Mouse (Mus musculus): ENCODE results near the gene Setdb2.

The Setdb2 gene

DNA sequence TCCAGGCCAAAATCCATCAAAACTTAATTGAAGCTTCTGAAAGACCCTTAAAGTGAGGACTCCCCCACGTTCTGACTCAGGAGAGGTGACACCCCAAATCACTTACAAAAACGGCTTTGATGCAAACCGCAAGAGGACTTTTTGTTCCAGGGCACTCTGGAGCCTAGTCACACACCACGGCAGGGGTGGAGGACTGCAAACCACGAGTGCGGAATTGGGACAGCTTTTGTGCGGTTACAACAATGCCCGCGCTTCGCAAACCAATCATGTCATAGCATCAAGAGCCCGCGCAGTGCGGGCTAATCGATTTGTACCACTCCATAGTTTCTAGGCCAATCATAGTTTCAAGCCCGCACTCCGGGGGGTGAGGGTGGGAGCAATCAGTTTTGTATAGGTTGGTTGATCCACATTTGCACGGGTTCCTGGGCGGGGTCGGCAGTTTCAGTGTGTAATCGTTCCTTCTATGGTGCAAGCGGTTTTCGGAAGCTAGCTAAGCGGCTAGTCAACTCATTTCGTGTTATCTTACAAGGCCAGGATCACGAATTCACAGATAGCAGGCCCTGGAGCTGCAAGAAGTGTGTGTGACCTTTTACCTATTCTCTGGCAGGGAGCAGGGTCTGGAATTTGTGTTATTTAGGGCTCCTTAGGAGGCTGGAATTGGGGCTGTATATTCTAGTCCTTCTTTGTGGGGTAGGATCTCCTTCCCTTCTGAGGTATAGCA, 70.2 kb downstream of the Setdb2 start:
- DNase-seq (ENCODE audit: low spot score) = no peak

DNA sequence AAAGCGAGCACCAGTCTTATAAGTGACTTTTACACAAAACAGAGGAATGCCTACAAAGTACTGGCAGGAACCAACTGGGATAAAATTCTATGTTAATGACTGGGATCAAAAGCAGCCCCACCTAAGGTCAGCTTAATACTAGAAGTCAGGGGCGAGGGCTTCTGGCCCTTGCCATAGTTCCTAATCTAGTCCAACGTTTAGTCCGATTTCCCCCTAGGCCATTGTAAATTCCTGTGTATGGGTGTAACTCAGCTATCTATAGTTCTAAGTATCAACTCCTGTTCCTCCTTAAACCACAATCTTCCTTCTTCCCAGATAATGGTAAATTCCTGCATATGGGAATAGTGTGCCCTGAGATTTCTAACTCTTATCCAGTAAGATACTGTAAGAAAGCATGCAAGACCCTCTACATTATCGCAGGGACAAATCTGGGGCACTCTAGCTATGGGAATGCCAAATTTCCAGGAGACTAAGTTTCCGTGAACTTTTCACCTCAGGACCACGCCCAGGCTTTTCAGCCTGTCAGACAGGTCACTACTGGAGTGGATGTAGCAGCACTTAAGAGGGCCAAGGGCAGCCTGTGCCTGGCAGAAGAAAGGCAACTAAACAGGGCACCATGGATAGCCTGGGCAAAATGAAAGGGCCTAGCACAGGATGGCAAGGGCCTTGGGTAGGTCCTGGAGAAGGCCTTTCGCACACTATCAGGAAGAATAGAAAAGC, 74.1 kb downstream of the Setdb2 start:
- no peak for DNase-seq (ENCODE audit: low spot score)

GRCm38 (mm10) chr14:59365244-59365644, 75.4 kb downstream of the Setdb2 start, which contains the start of gene Phf11d:
TSS of gene Phf11d (minus strand) at chr14:59365470.
- DNase-seq (ENCODE audit: low spot score) = peak; percentile 4
